Mouse (Mus musculus): ENCODE measurements around the gene Cntnap2.
A peak's percentile ranks its signal among the peaks of the same experiment; 100 is the strongest.

Cntnap2 gene

DNA sequence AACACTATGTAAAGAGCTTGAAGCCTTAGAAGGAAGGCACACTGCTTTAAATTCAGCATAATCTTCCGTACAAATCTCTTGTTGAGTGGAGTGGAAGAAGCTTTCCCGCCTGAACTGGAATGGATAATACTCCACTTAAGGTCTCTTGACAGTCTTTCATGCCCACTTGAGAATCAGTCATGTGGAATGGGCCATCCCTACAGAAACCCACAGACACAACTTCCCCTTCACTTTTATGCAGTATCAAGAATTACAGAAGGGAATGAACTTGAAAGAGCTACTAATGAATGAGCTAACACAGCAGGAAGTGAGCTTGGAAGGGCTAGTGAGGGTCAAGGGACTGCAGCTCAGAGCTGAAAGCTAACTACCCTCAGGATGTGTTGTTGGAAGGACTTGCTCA, 1021.1 kb downstream of the Cntnap2 start:
- Histone ChIP-seq H3K4me3 (replicated peaks; ENCODE audit: low read length) (no peak overlapping the region), H3K9me3 (ENCODE audit: low read length) (peaks cover 4% of the 10 kb centered on the region; the same call in 1 of the 2 replicates), H3K27me3 (ENCODE audit: insufficient read depth, low read length) (no peaks in the 10 kb centered on the region), H3K4me1 (replicated peaks; ENCODE audit: low read depth, low read length) (peaks cover 4% of the 10 kb centered on the region; the same call in 1 of the 2 replicates), H3K36me3 (ENCODE audit: insufficient read depth, low read length) (no peaks in the 10 kb centered on the region)
- TF ChIP-seq POU5F1 (IDR thresholded peaks at IDR 0.05; ENCODE audit: borderline replicate concordance, low read length) (no peak), NANOG (IDR thresholded peaks at IDR 0.05; ENCODE audit: borderline replicate concordance, low read length) (no peak)

DNA sequence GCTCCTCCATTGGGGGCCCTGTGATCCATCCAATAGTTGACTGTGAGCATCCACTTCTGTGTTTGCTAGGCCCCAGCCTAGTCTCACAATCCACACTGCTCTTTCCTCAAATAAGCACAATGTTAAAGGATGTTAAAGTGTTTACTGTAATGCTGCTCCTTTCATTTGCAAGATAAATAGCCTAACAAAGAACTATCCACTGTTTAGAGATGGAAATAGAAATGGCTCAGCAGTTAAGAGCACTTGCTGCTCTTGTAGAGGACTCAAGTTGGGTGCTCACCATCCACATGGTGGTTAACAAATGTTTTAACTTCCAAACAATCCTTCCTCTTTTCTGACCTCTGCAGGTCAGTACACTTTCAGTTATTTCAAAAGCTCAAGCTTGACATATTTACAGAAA, 1022.3 kb downstream of the Cntnap2 start:
- Histone ChIP-seq H3K4me1 (replicated peaks; ENCODE audit: low read depth, low read length) (peaks cover 4% of the 10 kb centered on the region; the same call in 1 of the 2 replicates), H3K27me3 (ENCODE audit: insufficient read depth, low read length) (no peaks in the 10 kb centered on the region), H3K9me3 (ENCODE audit: low read length) (peaks cover 4% of the 10 kb centered on the region; the same call in 1 of the 2 replicates), H3K36me3 (ENCODE audit: insufficient read depth, low read length) (no peaks in the 10 kb centered on the region), H3K4me3 (replicated peaks; ENCODE audit: low read length) (no peak overlapping the region)
- TF ChIP-seq NANOG (IDR thresholded peaks at IDR 0.05; ENCODE audit: borderline replicate concordance, low read length) (peak; percentile 51; the same call in 1 of the 2 replicates), CTCF (conservative IDR thresholded peaks at IDR 0.05; ENCODE audit: low read length) (no peak)

DNA sequence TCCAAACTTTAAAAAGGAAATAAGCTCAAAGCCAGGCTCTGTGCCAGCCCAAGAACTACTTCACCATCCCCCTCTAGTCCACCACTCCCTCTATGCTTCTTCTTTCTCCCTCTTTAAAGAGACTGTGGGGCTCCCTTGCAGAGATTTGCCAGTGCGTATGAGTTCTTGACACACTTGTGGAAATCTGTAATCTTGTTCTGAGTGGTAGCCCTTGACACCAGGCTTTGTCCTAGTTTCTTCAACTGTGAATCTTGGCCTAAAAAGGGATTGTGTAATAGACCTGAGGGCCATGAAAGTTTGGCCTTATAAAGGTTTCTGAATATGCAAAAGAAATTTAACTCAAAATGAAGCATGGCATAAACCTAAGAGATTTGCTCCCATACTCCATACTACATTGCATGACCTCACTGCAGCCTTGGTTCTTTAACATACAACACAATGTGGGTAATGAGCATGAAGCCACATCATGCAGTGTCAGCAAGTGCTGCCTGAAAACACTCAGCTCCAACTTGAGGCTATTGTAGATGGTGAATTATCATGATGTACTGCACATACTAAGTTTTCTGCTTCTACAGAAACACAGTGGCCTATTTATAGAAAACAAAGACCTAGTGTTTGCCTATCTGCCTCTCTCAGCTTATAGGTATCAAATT, 1084.2 kb downstream of the Cntnap2 start:
- Histone ChIP-seq H3K36me3 (ENCODE audit: insufficient read depth, low read length) (no peaks in the 10 kb centered on the region), H3K9me3 (ENCODE audit: low read length) (no peaks in the 10 kb centered on the region), H3K27me3 (ENCODE audit: insufficient read depth, low read length) (no peaks in the 10 kb centered on the region), H3K4me3 (replicated peaks; ENCODE audit: low read length) (no peak overlapping the region), H3K4me1 (replicated peaks; ENCODE audit: low read depth, low read length) (no peaks in the 10 kb centered on the region)
- no peak for TF ChIP-seq NANOG (IDR thresholded peaks at IDR 0.05; ENCODE audit: borderline replicate concordance, low read length)
- no peak for TF ChIP-seq CTCF (conservative IDR thresholded peaks at IDR 0.05; ENCODE audit: low read length)
- TF ChIP-seq POU5F1 (IDR thresholded peaks at IDR 0.05; ENCODE audit: borderline replicate concordance, low read length): no peak

DNA sequence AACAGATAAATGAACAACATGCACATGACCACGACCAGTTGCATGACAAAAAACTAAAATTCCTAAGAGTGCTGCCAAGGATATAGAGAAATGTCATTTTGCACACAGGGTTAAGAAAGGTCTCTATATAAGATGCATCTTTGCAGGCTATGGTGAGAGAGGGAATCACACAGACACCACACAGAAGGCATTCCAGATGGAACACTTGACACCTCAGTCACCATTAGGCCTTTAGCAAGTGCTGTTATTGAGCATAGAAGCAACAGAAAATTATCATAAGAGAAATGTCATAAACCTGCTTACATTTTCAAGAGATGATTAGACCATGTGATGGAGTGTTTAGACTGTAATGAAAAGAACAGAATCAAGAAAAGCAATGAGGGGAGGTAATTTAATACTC, 1107.7 kb downstream of the Cntnap2 start:
- H3K9me3 ChIP-seq (ENCODE audit: low read length): no peaks in the 10 kb centered on the region
- no peaks in the 10 kb centered on the region for H3K4me1 ChIP-seq (replicated peaks; ENCODE audit: low read depth, low read length)
- no peak overlapping the region for H3K4me3 ChIP-seq (replicated peaks; ENCODE audit: low read length)
- no peaks in the 10 kb centered on the region for H3K27me3 ChIP-seq (ENCODE audit: insufficient read depth, low read length)
- no peak for TF ChIP-seq CTCF (conservative IDR thresholded peaks at IDR 0.05; ENCODE audit: low read length)
- H3K36me3 ChIP-seq (ENCODE audit: insufficient read depth, low read length): no peaks in the 10 kb centered on the region

DNA sequence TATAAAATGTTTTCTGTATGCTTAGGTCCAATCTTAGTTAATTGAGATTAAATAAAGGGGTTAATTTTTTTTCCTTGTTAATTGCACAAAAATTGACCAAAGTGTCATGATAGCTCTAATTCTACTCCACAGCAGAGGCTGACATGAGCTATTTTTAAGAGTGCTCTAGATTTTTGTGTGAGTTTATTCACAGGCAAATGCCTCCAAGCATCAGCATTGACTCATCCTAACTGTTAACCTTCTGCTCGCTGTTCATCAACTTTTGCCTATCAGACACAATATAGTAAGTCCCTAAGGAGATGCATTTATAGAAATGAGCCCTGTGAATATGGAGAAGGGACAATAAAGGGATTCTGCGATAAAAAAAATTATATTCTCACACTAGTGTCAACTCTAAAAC, 1138.1 kb downstream of the Cntnap2 start:
- TF ChIP-seq NANOG (IDR thresholded peaks at IDR 0.05; ENCODE audit: borderline replicate concordance, low read length) (no peak), POU5F1 (IDR thresholded peaks at IDR 0.05; ENCODE audit: borderline replicate concordance, low read length) (no peak), CTCF (conservative IDR thresholded peaks at IDR 0.05; ENCODE audit: low read length) (no peak)
- H3K4me3 ChIP-seq (replicated peaks; ENCODE audit: low read length): no peak overlapping the region
- H3K9me3 ChIP-seq (ENCODE audit: low read length): no peaks in the 10 kb centered on the region
- no peaks in the 10 kb centered on the region for H3K4me1 ChIP-seq (replicated peaks; ENCODE audit: low read depth, low read length)
- no peaks in the 10 kb centered on the region for H3K36me3 ChIP-seq (ENCODE audit: insufficient read depth, low read length)
- H3K27me3 ChIP-seq (ENCODE audit: insufficient read depth, low read length): no peaks in the 10 kb centered on the region

DNA sequence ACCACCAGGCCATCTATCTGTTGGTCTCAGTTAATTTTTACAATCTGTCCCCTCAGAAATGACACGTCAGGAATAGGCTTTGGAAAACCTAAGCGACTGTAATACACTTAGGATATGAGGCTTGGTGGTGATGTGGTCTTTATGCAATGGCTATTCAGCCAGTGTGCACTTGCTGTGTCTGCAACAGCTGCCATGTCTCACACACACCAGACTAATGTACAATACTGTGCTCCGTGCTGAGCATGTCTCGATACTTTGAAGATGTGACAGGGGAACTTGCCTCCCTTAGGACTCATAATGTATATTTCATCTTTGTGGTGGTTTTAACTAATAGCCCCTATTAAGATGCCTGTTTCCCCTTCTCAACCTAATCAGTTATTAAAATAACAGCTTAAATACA, 1142.7 kb downstream of the Cntnap2 start:
- Histone ChIP-seq H3K9me3 (ENCODE audit: low read length) (no peaks in the 10 kb centered on the region), H3K4me3 (replicated peaks; ENCODE audit: low read length) (no peak overlapping the region), H3K27me3 (ENCODE audit: insufficient read depth, low read length) (no peaks in the 10 kb centered on the region), H3K36me3 (ENCODE audit: insufficient read depth, low read length) (no peaks in the 10 kb centered on the region), H3K4me1 (replicated peaks; ENCODE audit: low read depth, low read length) (peaks cover 20% of the 10 kb centered on the region)
- TF ChIP-seq CTCF (conservative IDR thresholded peaks at IDR 0.05; ENCODE audit: low read length): no peak
- no peak for TF ChIP-seq NANOG (IDR thresholded peaks at IDR 0.05; ENCODE audit: borderline replicate concordance, low read length)
- no peak for TF ChIP-seq POU5F1 (IDR thresholded peaks at IDR 0.05; ENCODE audit: borderline replicate concordance, low read length)

DNA sequence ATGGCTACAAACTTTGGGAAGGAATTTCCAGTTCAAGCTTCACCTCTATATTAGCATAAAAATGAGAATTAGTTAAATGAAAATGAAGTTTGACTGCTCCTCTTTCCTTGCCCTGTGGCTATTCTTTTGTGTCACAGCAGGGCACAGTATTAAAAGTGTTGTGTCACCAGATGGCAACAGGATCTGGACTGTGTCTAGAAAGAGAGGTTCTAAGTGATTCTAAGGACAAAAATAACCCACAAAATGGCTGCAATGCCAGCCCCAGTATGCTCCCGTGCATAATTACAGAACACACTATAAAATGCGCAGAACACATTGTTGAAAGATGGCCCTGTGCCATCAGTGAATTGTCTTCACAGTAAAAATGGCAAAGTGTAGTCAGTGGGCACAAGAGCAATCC, 1146.4 kb downstream of the Cntnap2 start:
- peaks cover 20% of the 10 kb centered on the region for H3K4me1 ChIP-seq (replicated peaks; ENCODE audit: low read depth, low read length)
- H3K27me3 ChIP-seq (ENCODE audit: insufficient read depth, low read length): no peaks in the 10 kb centered on the region
- H3K36me3 ChIP-seq (ENCODE audit: insufficient read depth, low read length): no peaks in the 10 kb centered on the region
- no peak for TF ChIP-seq POU5F1 (IDR thresholded peaks at IDR 0.05; ENCODE audit: borderline replicate concordance, low read length)
- TF ChIP-seq NANOG (IDR thresholded peaks at IDR 0.05; ENCODE audit: borderline replicate concordance, low read length): peak; percentile 68; the same call in 1 of the 2 replicates
- TF ChIP-seq CTCF (conservative IDR thresholded peaks at IDR 0.05; ENCODE audit: low read length): no peak
- no peaks in the 10 kb centered on the region for H3K9me3 ChIP-seq (ENCODE audit: low read length)
- no peak overlapping the region for H3K4me3 ChIP-seq (replicated peaks; ENCODE audit: low read length)

DNA sequence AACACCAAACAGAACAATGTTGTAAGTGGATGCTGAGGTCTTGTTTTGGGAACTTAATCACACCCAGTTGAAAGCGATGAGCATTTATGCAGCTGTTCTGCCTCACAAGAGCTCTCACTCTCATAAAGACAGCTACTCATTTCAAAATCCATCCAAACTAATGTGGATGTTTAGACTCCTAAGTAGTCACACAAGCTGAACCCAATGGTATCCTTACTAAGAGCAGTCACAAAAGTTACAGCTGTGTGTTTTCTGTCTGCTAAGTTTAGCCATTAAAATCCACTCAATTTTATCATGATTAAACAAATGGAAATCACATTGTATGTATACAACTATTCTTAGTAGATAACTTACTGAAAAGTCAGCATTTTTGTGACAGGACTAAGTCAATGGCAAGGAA, 1173.7 kb downstream of the Cntnap2 start:
- Histone ChIP-seq H3K9me3 (ENCODE audit: low read length) (no peaks in the 10 kb centered on the region), H3K4me3 (replicated peaks; ENCODE audit: low read length) (no peak overlapping the region), H3K27me3 (ENCODE audit: insufficient read depth, low read length) (no peaks in the 10 kb centered on the region), H3K36me3 (ENCODE audit: insufficient read depth, low read length) (no peaks in the 10 kb centered on the region), H3K4me1 (replicated peaks; ENCODE audit: low read depth, low read length) (no peaks in the 10 kb centered on the region)
- TF ChIP-seq CTCF (conservative IDR thresholded peaks at IDR 0.05; ENCODE audit: low read length) (no peak), POU5F1 (IDR thresholded peaks at IDR 0.05; ENCODE audit: borderline replicate concordance, low read length) (no peak), NANOG (IDR thresholded peaks at IDR 0.05; ENCODE audit: borderline replicate concordance, low read length) (no peak)

DNA sequence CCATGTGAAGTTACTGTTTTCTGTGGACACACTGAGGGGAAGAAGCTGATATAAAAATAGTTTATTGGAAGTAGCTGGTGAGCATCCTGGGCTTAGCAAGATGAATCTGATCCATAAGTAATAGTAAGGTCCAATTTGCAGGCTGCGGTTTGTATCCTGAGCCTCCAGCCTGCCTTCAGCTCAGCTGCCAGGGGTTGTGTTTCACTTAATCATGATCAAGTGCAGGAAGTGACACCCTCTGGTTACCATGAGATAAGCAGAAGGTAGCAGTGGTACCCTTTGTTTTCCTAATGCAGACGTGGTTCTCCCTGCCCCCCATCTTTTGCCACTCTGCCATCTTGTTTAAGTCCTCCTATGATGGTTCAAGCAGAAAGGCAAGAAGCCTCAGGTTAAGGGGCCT, 1181.2 kb downstream of the Cntnap2 start:
- TF ChIP-seq NANOG (IDR thresholded peaks at IDR 0.05; ENCODE audit: borderline replicate concordance, low read length) (no peak), POU5F1 (IDR thresholded peaks at IDR 0.05; ENCODE audit: borderline replicate concordance, low read length) (no peak), CTCF (conservative IDR thresholded peaks at IDR 0.05; ENCODE audit: low read length) (no peak)
- Histone ChIP-seq H3K9me3 (ENCODE audit: low read length) (no peaks in the 10 kb centered on the region), H3K27me3 (ENCODE audit: insufficient read depth, low read length) (no peaks in the 10 kb centered on the region), H3K4me3 (replicated peaks; ENCODE audit: low read length) (no peak overlapping the region), H3K4me1 (replicated peaks; ENCODE audit: low read depth, low read length) (no peaks in the 10 kb centered on the region), H3K36me3 (ENCODE audit: insufficient read depth, low read length) (no peaks in the 10 kb centered on the region)
